Mouse (Mus musculus) CH12.LX (cell line): Measurements from ENCODE around the gene Wasf1. TPM values are rescaled to one million over a fixed set of nuclear protein-coding genes. Genes with fewer than 3 reads are reported as not detected.

Source experiments
- DNase-seq: peaks from one replicate; pipeline ENCODE4 v3.0.0-alpha.2; 2013; ENCODE audit errors: extremely low read depth
- H3K27ac ChIP-seq: 2 replicates; pipeline ENCODE4 v1.5.1; 2012; ENCODE audit warnings: low read depth, mild to moderate bottlenecking, control low read depth, moderate library complexity; ENCODE audit not compliant: insufficient read depth
- H3K27me3 ChIP-seq: replicated peaks from 2 replicates; pipeline ENCODE3; 2012; ENCODE audit warnings: inconsistent platforms
- H3K36me3 ChIP-seq, 2 experiments: replicated peaks in 1 of 2; 2 replicates each; pipeline versions ENCODE3 to v1.6.1; 2012; ENCODE audit warnings: inconsistent platforms in 1 of 2, low read length in 1 of 2, mild to moderate bottlenecking in 1 of 2, mixed read lengths in 1 of 2, moderate library complexity in 1 of 2; ENCODE audit not compliant: control insufficient read depth in 1 of 2, insufficient read depth in 1 of 2
- H3K4me1 ChIP-seq, 2 experiments: 2 replicates each; pipeline ENCODE4 v1.6.1; 2012; ENCODE audit warnings: inconsistent platforms in 1 of 2, moderate library complexity in 1 of 2; ENCODE audit not compliant: insufficient read depth in 2 of 2, control insufficient read depth in 1 of 2
- H3K4me2 ChIP-seq: 2 replicates; pipeline ENCODE4 v1.6.1; 2012; ENCODE audit warnings: low read depth, mild to moderate bottlenecking, control low read depth; ENCODE audit not compliant: poor library complexity, insufficient read depth, severe bottlenecking
- H3K4me3 ChIP-seq, 3 experiments: fragments of 150-350 bp in 1 of 3; sonication (generic) in 1 of 3; replicated peaks in 1 of 3; 2 replicates each; pipeline versions ENCODE3 to v1.5.1; 2011 to 2012; ENCODE audit warnings: low read depth in 2 of 3, low read length in 2 of 3, mild to moderate bottlenecking in 2 of 3, moderate library complexity in 2 of 3, control low read depth in 1 of 3, improper control_type of control experiment in 1 of 3, inconsistent platforms in 1 of 3, mixed read lengths in 1 of 3; ENCODE audit not compliant: poor library complexity in 1 of 3
- H3K79me2 ChIP-seq: replicated peaks from 2 replicates; pipeline ENCODE4 v1.6.1; 2012; ENCODE audit warnings: mild to moderate bottlenecking, moderate library complexity; ENCODE audit not compliant: control insufficient read depth, poor library complexity, insufficient read depth, severe bottlenecking; ENCODE audit errors: extremely low read depth
- H3K9ac ChIP-seq: 2 replicates; pipeline ENCODE4 v1.6.1; 2012; ENCODE audit warnings: low read depth, mild to moderate bottlenecking, control low read depth, moderate library complexity; ENCODE audit not compliant: insufficient read depth
- H3K9me3 ChIP-seq: replicated peaks from 2 replicates; pipeline ENCODE3; 2012; ENCODE audit warnings: low read length, inconsistent platforms, mixed read lengths
- BHLHE40 ChIP-seq: IDR thresholded peaks from 2 replicates; pipeline ENCODE4 v1.6.1; 2011; ENCODE audit warnings: mild to moderate bottlenecking, low read depth, low read length, improper control_type of control experiment
- CTCF ChIP-seq, 2 experiments: IDR thresholded peaks in 1 of 2; conservative IDR thresholded peaks in 1 of 2; 2 replicates each; pipeline ENCODE4 v1.5.1; 2011 to 2012; ENCODE audit warnings: low read depth in 2 of 2, low read length in 2 of 2, improper control_type of control experiment in 1 of 2, inconsistent platforms in 1 of 2, mild to moderate bottlenecking in 1 of 2, moderate library complexity in 1 of 2
- E2F4 ChIP-seq: IDR thresholded peaks from 2 replicates; pipeline ENCODE4 v1.6.1; 2011; ENCODE audit warnings: low read depth, low read length, improper control_type of control experiment; ENCODE audit not compliant: insufficient replicate concordance
- ELF1 ChIP-seq: IDR thresholded peaks from 2 replicates; pipeline ENCODE4 v1.6.1; 2014; ENCODE audit warnings: low read depth, mild to moderate bottlenecking, inconsistent platforms, low read length, improper control_type of control experiment
- EP300 ChIP-seq: IDR thresholded peaks from 2 replicates; pipeline ENCODE4 v1.6.1; 2011; ENCODE audit warnings: low read length, improper control_type of control experiment
- ETS1 ChIP-seq: conservative IDR thresholded peaks from 2 replicates; pipeline ENCODE4 v1.6.1; 2012; ENCODE audit warnings: low read depth, mild to moderate bottlenecking, inconsistent platforms, low read length, improper control_type of control experiment, moderate library complexity
- GABPA ChIP-seq: IDR thresholded peaks from 2 replicates; pipeline ENCODE4 v1.6.1; 2012; ENCODE audit warnings: low read depth, low read length, improper control_type of control experiment, inconsistent platforms; ENCODE audit not compliant: insufficient replicate concordance
- HCFC1 ChIP-seq: IDR thresholded peaks from 2 replicates; pipeline ENCODE4 v1.6.1; 2012; ENCODE audit warnings: low read depth, mild to moderate bottlenecking, inconsistent platforms, low read length, improper control_type of control experiment
- IRF4 ChIP-seq: IDR thresholded peaks from 2 replicates; pipeline ENCODE4 v1.6.1; 2014; ENCODE audit warnings: low read depth, mild to moderate bottlenecking, inconsistent platforms, low read length, improper control_type of control experiment
- JUN ChIP-seq: IDR thresholded peaks from 2 replicates; pipeline ENCODE4 v1.6.1; 2011; ENCODE audit warnings: low read depth, mild to moderate bottlenecking, low read length, improper control_type of control experiment, moderate library complexity; ENCODE audit not compliant: insufficient read depth
- MAFK ChIP-seq: IDR thresholded peaks from 2 replicates; pipeline ENCODE4 v1.6.1; 2011; ENCODE audit warnings: low read length, improper control_type of control experiment; ENCODE audit not compliant: insufficient replicate concordance
- MAX ChIP-seq: IDR thresholded peaks from 2 replicates; pipeline ENCODE4 v1.6.1; 2011; ENCODE audit warnings: low read length, improper control_type of control experiment
- MEF2A ChIP-seq: IDR thresholded peaks from 2 replicates; pipeline ENCODE4 v1.6.1; 2014; ENCODE audit warnings: low read depth, mild to moderate bottlenecking, inconsistent platforms, low read length, improper control_type of control experiment, borderline replicate concordance
- NELFE ChIP-seq: IDR thresholded peaks from 2 replicates; pipeline ENCODE4 v1.6.1; 2011; ENCODE audit warnings: low read depth, low read length, improper control_type of control experiment
- NRF1 ChIP-seq: IDR thresholded peaks from 2 replicates; pipeline ENCODE4 v1.6.1; 2014; ENCODE audit warnings: low read depth, mild to moderate bottlenecking, inconsistent platforms, low read length, improper control_type of control experiment, moderate library complexity
- POLR2A ChIP-seq: IDR thresholded peaks from 2 replicates; pipeline ENCODE4 v1.6.1; 2011; ENCODE audit warnings: low read depth, mild to moderate bottlenecking, improper control_type of control experiment, low read length
- RAD21 ChIP-seq: IDR thresholded peaks from 2 replicates; pipeline ENCODE4 v1.6.1; 2011; ENCODE audit warnings: low read depth, mild to moderate bottlenecking, low read length, improper control_type of control experiment, moderate library complexity
- RCOR1 ChIP-seq: conservative IDR thresholded peaks from 2 replicates; pipeline ENCODE4 v1.6.1; 2012; ENCODE audit warnings: low read depth, mild to moderate bottlenecking, inconsistent platforms, low read length, improper control_type of control experiment
- SIN3A ChIP-seq: IDR thresholded peaks from 2 replicates; pipeline ENCODE4 v1.6.1; 2012; ENCODE audit warnings: low read length, improper control_type of control experiment, inconsistent platforms
- TCF12 ChIP-seq: IDR thresholded peaks from 2 replicates; pipeline ENCODE4 v1.6.1; 2014; ENCODE audit warnings: low read depth, mild to moderate bottlenecking, inconsistent platforms, low read length, improper control_type of control experiment
- USF1 ChIP-seq: IDR thresholded peaks from 2 replicates; pipeline ENCODE4 v1.6.1; 2014; ENCODE audit warnings: low read depth, mild to moderate bottlenecking, inconsistent platforms, low read length, improper control_type of control experiment
- ZC3H11A ChIP-seq: IDR thresholded peaks from 2 replicates; pipeline ENCODE4 v1.6.1; 2012; ENCODE audit warnings: low read depth, mild to moderate bottlenecking, inconsistent platforms, low read length, improper control_type of control experiment
- dilution Hi-C: fragments of 300-500 bp; cut with MboI; formaldehyde crosslinking; loops from 2 replicates; pipeline ENCODE4 v1.14.3; 2020; ENCODE audit warnings: low sequenced_read_pairs; ENCODE audit not compliant: extremely low pct_unique_long_range_greater_than_20kb, extremely low pct_ligation_motif_present
- in situ Hi-C: fragments of 300-500 bp; cut with MboI; formaldehyde crosslinking; loops from 3 replicates; pipeline ENCODE4 v1.14.3; 2019; ENCODE audit warnings: low sequenced_read_pairs, low pct_ligation_motif_present, low pct_unique_long_range_greater_than_20kb, mixed read lengths
- polyA plus RNA-seq: library from polyadenylated mRNA; unstranded; fragments of >175 nt; gene quantifications from 2 replicates; pipeline ENCODE4 v1.2.1, GENCODE M21; 2012; ENCODE audit warnings: low read depth; ENCODE audit not compliant: insufficient read length
- total RNA-seq, 2 experiments: library from RNA; depleted of rRNA; stranded (reverse); fragments of 300-350 nt in 1 of 2; fragments of >200 nt in 1 of 2; gene quantifications; 2 replicates each; pipeline ENCODE4 v1.2.3; 2012 to 2014

The Wasf1 gene
- total and polyA plus RNA-seq, 3 experiments = 0.09 TPM; not detected in 2

DNA sequence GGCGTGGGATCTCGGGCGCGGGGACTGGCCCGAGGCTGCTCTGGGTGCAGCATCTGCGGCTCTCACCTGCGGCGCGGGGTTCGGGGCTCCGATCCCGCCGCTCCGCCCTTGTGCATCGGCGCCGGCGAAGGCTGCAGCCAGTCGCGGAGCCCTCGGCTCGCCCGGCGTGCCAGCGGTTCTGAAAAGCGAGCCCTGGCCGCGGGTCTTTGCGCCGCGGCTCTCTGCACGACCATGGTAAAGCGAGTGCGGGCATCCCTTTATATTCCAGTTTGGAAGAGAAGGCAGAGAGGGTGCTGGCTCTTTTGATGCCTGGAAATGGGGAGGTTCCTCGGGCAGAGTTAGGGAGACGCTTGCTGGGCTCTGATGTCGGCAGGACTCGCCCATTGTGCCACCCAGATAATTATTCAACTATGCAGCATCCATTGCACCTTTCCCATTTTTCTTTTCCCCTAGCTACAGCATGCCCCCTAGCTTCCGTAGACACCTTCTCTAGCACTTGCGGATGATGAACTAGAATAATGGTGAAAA lies 1.1 kb downstream of the Wasf1 start:
- Histone ChIP-seq H3K27ac (no peak overlapping the region), H3K79me2 (peaks cover 16% of the 10 kb centered on the region), H3K27me3 (peaks cover 35% of the 10 kb centered on the region), H3K4me1 (peaks cover 0 to 16% of the 10 kb centered on the region in 2 experiments; a peak in 2 of 4 replicates), H3K9me3 (no peaks in the 10 kb centered on the region), H3K4me3 (peak overlapping the region in 2 of 3 experiments; percentile 80 to 95), H3K9ac (no peak overlapping the region), H3K36me3 (peaks cover 0 to 12% of the 10 kb centered on the region in 2 experiments), H3K4me2 (peak overlapping the region; percentile 99)
- dilution Hi-C loops = no loop called here
- TF ChIP-seq JUN (no peak), MAX (no peak), NRF1 (no peak), IRF4 (no peak), ZC3H11A (no peak), ELF1 (no peak), BHLHE40 (no peak), RAD21 (peak; percentile 13), SIN3A (no peak), E2F4 (no peak), CTCF (conservative IDR thresholded peaks at IDR 0.05 in 1 of 2, IDR thresholded peaks at IDR 0.05 in 1 of 2; ENCODE audit: low read depth in 2 of 2, low read length in 2 of 2) (peak in 1 of 2 experiments; percentile 29; a peak in 1 of 4 replicates)
- in situ Hi-C loops = no loop called here
- no peak for DNase-seq

DNA sequence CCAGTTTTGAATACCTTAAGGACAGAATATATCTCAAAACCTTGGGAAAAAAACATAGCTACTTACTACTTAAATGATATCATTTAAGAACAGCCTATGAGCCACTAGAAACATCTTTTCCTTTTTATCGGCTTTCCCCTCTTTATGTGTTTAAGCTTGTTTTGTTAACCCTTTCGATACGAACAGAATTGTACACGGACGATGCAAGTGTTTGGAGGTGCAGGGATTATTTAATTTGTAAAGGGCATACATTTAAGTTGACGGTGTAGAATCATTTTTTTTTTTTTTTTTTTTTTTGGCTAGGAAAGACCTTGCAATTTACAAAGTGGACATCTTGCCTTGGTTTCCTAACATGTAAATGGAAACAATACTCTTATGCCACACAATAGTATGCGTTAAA lies 2.2 kb downstream of the Wasf1 start:
- in situ Hi-C loops (no loop called here), dilution Hi-C loops (no loop called here)
- Histone ChIP-seq H3K36me3 (peaks cover 0 to 2% of the 10 kb centered on the region in 2 experiments), H3K9me3 (no peaks in the 10 kb centered on the region), H3K27ac (no peak overlapping the region), H3K4me2 (no peak overlapping the region), H3K4me1 (peaks cover 0 to 15% of the 10 kb centered on the region in 2 experiments; a peak in 2 of 4 replicates), H3K27me3 (peaks cover 41% of the 10 kb centered on the region), H3K9ac (no peak overlapping the region), H3K79me2 (peaks cover 16% of the 10 kb centered on the region), H3K4me3 (no peak overlapping the region)
- no peak for TF ChIP-seq E2F4
- TF ChIP-seq MEF2A = no peak
- TF ChIP-seq NRF1 = no peak
- TF ChIP-seq HCFC1 = no peak
- TF ChIP-seq MAFK = no peak
- TF ChIP-seq EP300 = no peak
- TF ChIP-seq POLR2A = no peak
- TF ChIP-seq RCOR1 = no peak
- no peak for TF ChIP-seq IRF4
- TF ChIP-seq TCF12 = no peak
- no peak for TF ChIP-seq RAD21
- no peak for TF ChIP-seq GABPA
- TF ChIP-seq ETS1 = no peak
- TF ChIP-seq USF1 = no peak
- no peak for TF ChIP-seq NELFE
- no peak for DNase-seq
